Mouse (Mus musculus) heart, postnatal 4 days (tissue): ENCODE measurements around the gene Fam89a. TPM values are rescaled to one million over a fixed set of nuclear protein-coding genes. Genes with fewer than 3 reads are reported as not detected.
A peak's percentile ranks its signal among the peaks of the same experiment; 100 is the strongest.

Source experiments
- DNase-seq: peaks from one replicate; pipeline ENCODE4 v3.0.0; 2021
- total RNA-seq, 2 experiments: library from RNA; stranded (reverse); gene quantifications; 2 replicates each; pipeline ENCODE4 v1.2.3; 2021

The Fam89a gene
- total RNA-seq, result 1 to 10 TPM; 1.0 to 1.7 TPM

GRCm38 (mm10) chr8:124751709-124752173 is at the start of gene Fam89a:
Gene Fam89a, minus strand, starts transcription at chr8:124751832.
- peak; percentile 61 for DNase-seq

GRCm38 (mm10) chr8:124800542-124800941 is 48.9 kb upstream of the Fam89a start:
- DNase-seq, result no peak

GRCm38 (mm10) chr8:124795781-124796488 is 44.3 kb upstream of the Fam89a start:
- no peak for DNase-seq

GRCm38 (mm10) chr8:124794486-124794780 is 42.8 kb upstream of the Fam89a start:
- peak; percentile 67 for DNase-seq

GRCm38 (mm10) chr8:124793661-124794485 is 42.2 kb upstream of the Fam89a start:
- no peak for DNase-seq

- peak; percentile 96 for DNase-seq
These were observed 41.6 kb upstream of the Fam89a start for GRCm38 (mm10) chr8:124793172-124793651.

GRCm38 (mm10) chr8:124792708-124793107 is 41.1 kb upstream of the Fam89a start, which contains the start of gene Trim67:
Gene Trim67, plus strand, starts transcription at chr8:124793092.
- peak; percentile 55 for DNase-seq

GRCm38 (mm10) chr8:124792186-124792585 is 40.6 kb upstream of the Fam89a start:
- no peak for DNase-seq

- DNase-seq, result no peak
These were observed 40.1 kb upstream of the Fam89a start for GRCm38 (mm10) chr8:124791751-124792150.

- no peak for DNase-seq
These were observed 39.0 kb upstream of the Fam89a start for GRCm38 (mm10) chr8:124790676-124791075.

GRCm38 (mm10) chr8:124784613-124785012 is 33.0 kb upstream of the Fam89a start:
- no peak for DNase-seq

GRCm38 (mm10) chr8:124783228-124783627 is 31.6 kb upstream of the Fam89a start:
- no peak for DNase-seq

- DNase-seq, result no peak
These were observed 30.8 kb upstream of the Fam89a start for GRCm38 (mm10) chr8:124782431-124782830.

GRCm38 (mm10) chr8:124780236-124780635 is 28.6 kb upstream of the Fam89a start:
- DNase-seq, result peak; percentile 72

- peak; percentile 80 for DNase-seq
These were observed 24.1 kb upstream of the Fam89a start for GRCm38 (mm10) chr8:124775695-124776094.

- no peak for DNase-seq
These were observed 20.8 kb upstream of the Fam89a start for GRCm38 (mm10) chr8:124772389-124772788.

- no peak for DNase-seq
These were observed 11.4 kb upstream of the Fam89a start for GRCm38 (mm10) chr8:124763061-124763460.

- peak; percentile 40 for DNase-seq
These were observed 6.9 kb upstream of the Fam89a start for GRCm38 (mm10) chr8:124758544-124758943.

GRCm38 (mm10) chr8:124756601-124757000 is 5.0 kb upstream of the Fam89a start:
- no peak for DNase-seq

- DNase-seq, result no peak
These were observed 4.5 kb upstream of the Fam89a start for GRCm38 (mm10) chr8:124756153-124756552.

GRCm38 (mm10) chr8:124755481-124755880 is 3.8 kb upstream of the Fam89a start:
- no peak for DNase-seq

GRCm38 (mm10) chr8:124754792-124755190 is 3.2 kb upstream of the Fam89a start:
- no peak for DNase-seq

- no peak for DNase-seq
These were observed 2.6 kb upstream of the Fam89a start for GRCm38 (mm10) chr8:124754101-124754791.
